12 mouse cellular contexts compared by ENCODE assay signal in genomic region chr4:136152821-136153220, GRCm38 (mm10). TPM values are rescaled to one million over a fixed set of nuclear protein-coding genes. Genes with fewer than 3 reads are reported as not detected.
A peak's percentile ranks its signal among the peaks of the same experiment; 100 is the strongest.
DNase-seq lines count a peak whose midpoint lies in the region; ATAC-seq and TF ChIP-seq lines count a peak whose summit lies in the region.
"Had no signal": no experiment of that assay in that cellular context is flagged by ENCODE, and none has a peak within 500 bp of the region (broad histone marks: within the 10 kb centered on the region; RNA-seq: fewer than 3 reads in every experiment).

No protein-coding gene starts in this region.

- no peak for DNase-seq in hindbrain, postnatal 0 days (ENCODE audit: low spot score)
- no peak for DNase-seq in hindbrain, embryonic 14.5 days (ENCODE audit: low spot score)
- DNase-seq in midbrain, embryonic 10.5 days (ENCODE audit: low spot score), result no peak
- DNase-seq in midbrain, embryonic 11.5 days (ENCODE audit: low spot score, missing footprints), result no peak
- DNase-seq in MEL (ENCODE audit: low read depth, low spot score), result peak; percentile 49
- DNase-seq in embryo, embryonic 10.5 days (ENCODE audit: low spot score), result no peak
- DNase-seq: adrenal gland, postnatal 10 days; cerebellum, adult 11-12 months; kidney, adult 11 months; lung, postnatal 10 days; spleen, adult 18-20 months had no signal

- no peak overlapping the region for H3K9ac ChIP-seq in hindbrain, postnatal 0 days (replicated peaks; ENCODE audit: low read length)
- H3K9ac ChIP-seq in hindbrain, embryonic 14.5 days, result no peak overlapping the region
- no peak overlapping the region for H3K9ac ChIP-seq in midbrain, embryonic 11.5 days (ENCODE audit: low read length)
- no peak overlapping the region for H3K9ac ChIP-seq in MEL (ENCODE audit: control insufficient read depth, low read depth, low read length, poor library complexity, severe bottlenecking)
- H3K9ac ChIP-seq in limb, embryonic 13.5 days, result no peak overlapping the region

- H3K36me3 ChIP-seq in hindbrain, postnatal 0 days (ENCODE audit: insufficient read depth, low read length), result no peaks in the 10 kb centered on the region
- no peaks in the 10 kb centered on the region for H3K36me3 ChIP-seq in hindbrain, embryonic 14.5 days (replicated peaks; ENCODE audit: control insufficient read depth, insufficient read depth)
- H3K36me3 ChIP-seq in midbrain, embryonic 10.5 days, result no peaks in the 10 kb centered on the region
- H3K36me3 ChIP-seq in midbrain, embryonic 11.5 days (ENCODE audit: control insufficient read depth, insufficient read depth, low read length), result no peaks in the 10 kb centered on the region
- no peaks in the 10 kb centered on the region for H3K36me3 ChIP-seq in MEL (ENCODE audit: control insufficient read depth in 1 of 2, insufficient read depth in 2 of 2, low read length in 2 of 2)
- H3K36me3 ChIP-seq in limb, embryonic 13.5 days, result no peaks in the 10 kb centered on the region

- no peaks in the 10 kb centered on the region for H3K9me3 ChIP-seq in hindbrain, postnatal 0 days (ENCODE audit: low read length)
- no peaks in the 10 kb centered on the region for H3K9me3 ChIP-seq in hindbrain, embryonic 14.5 days (ENCODE audit: control insufficient read depth, low read length)
- no peaks in the 10 kb centered on the region for H3K9me3 ChIP-seq in midbrain, embryonic 10.5 days (replicated peaks)
- no peaks in the 10 kb centered on the region for H3K9me3 ChIP-seq in midbrain, embryonic 11.5 days (ENCODE audit: control insufficient read depth, low read length)
- H3K9me3 ChIP-seq in MEL (replicated peaks; ENCODE audit: insufficient read depth, low read length), result no peaks in the 10 kb centered on the region
- no peaks in the 10 kb centered on the region for H3K9me3 ChIP-seq in limb, embryonic 13.5 days

- TF ChIP-seq POLR2A in MEL (IDR thresholded peaks at IDR 0.05; ENCODE audit: control insufficient read depth in 1 of 2, insufficient read depth in 1 of 2, low read depth in 1 of 2, low read length in 2 of 2, poor library complexity in 1 of 2), result no peak

- no peak overlapping the region for H3K4me2 ChIP-seq in hindbrain, postnatal 0 days (ENCODE audit: low read depth, low read length)
- no peak overlapping the region for H3K4me2 ChIP-seq in hindbrain, embryonic 14.5 days (replicated peaks)
- H3K4me2 ChIP-seq in midbrain, embryonic 11.5 days, result no peak overlapping the region
- no peak overlapping the region for H3K4me2 ChIP-seq in limb, embryonic 13.5 days (replicated peaks)

- no peak overlapping the region for H3K4me3 ChIP-seq in hindbrain, postnatal 0 days (ENCODE audit: low read length)
- no peak overlapping the region for H3K4me3 ChIP-seq in hindbrain, embryonic 14.5 days (replicated peaks; ENCODE audit: low read length)
- H3K4me3 ChIP-seq in midbrain, embryonic 10.5 days, result no peak overlapping the region
- no peak overlapping the region for H3K4me3 ChIP-seq in midbrain, embryonic 11.5 days (ENCODE audit: low read depth, low read length)
- H3K4me3 ChIP-seq in MEL (ENCODE audit: control insufficient read depth in 1 of 2, insufficient read depth in 1 of 2, low read depth in 2 of 2, low read length in 2 of 2), result no peak overlapping the region
- H3K4me3 ChIP-seq in limb, embryonic 13.5 days, result no peak overlapping the region

- no peaks in the 10 kb centered on the region for H3K79me2 ChIP-seq in MEL (ENCODE audit: control insufficient read depth, insufficient read depth, low read length, poor library complexity)

- H3K4me1 ChIP-seq in hindbrain, postnatal 0 days (ENCODE audit: insufficient read depth, low read length), result peaks cover 3% of the 10 kb centered on the region; the same call in 1 of the 2 replicates
- H3K4me1 ChIP-seq in hindbrain, embryonic 14.5 days (replicated peaks; ENCODE audit: control insufficient read depth, insufficient read depth, low read length), result peaks cover 4% of the 10 kb centered on the region; the same call in 1 of the 2 replicates
- H3K4me1 ChIP-seq in midbrain, embryonic 10.5 days, result peaks cover 47% of the 10 kb centered on the region
- H3K4me1 ChIP-seq in midbrain, embryonic 11.5 days (ENCODE audit: control insufficient read depth, insufficient read depth, low read length), result peaks cover 16% of the 10 kb centered on the region
- H3K4me1 ChIP-seq in MEL (ENCODE audit: control insufficient read depth in 1 of 2, insufficient read depth in 2 of 2, low read length in 2 of 2), result no peaks in the 10 kb centered on the region
- H3K4me1 ChIP-seq in limb, embryonic 13.5 days, result peaks cover 42% of the 10 kb centered on the region

- no peaks in the 10 kb centered on the region for H3K27me3 ChIP-seq in hindbrain, postnatal 0 days (ENCODE audit: insufficient read depth, low read length)
- H3K27me3 ChIP-seq in hindbrain, embryonic 14.5 days (ENCODE audit: control insufficient read depth, insufficient read depth, low read length), result no peaks in the 10 kb centered on the region
- H3K27me3 ChIP-seq in midbrain, embryonic 10.5 days (ENCODE audit: low read depth, poor library complexity, severe bottlenecking), result no peaks in the 10 kb centered on the region; the same call in 1 of the 2 replicates
- no peaks in the 10 kb centered on the region for H3K27me3 ChIP-seq in midbrain, embryonic 11.5 days (ENCODE audit: control insufficient read depth, insufficient read depth, low read length)
- peaks cover 3 to 4% of the 10 kb centered on the region in 2 experiments; a peak in 3 of 4 replicates for H3K27me3 ChIP-seq in MEL (ENCODE audit: control insufficient read depth in 1 of 2, insufficient read depth in 2 of 2, low read length in 2 of 2)
- H3K27me3 ChIP-seq in limb, embryonic 13.5 days, result no peaks in the 10 kb centered on the region

- WGBS in hindbrain, postnatal 0 days, result 93% methylated on average over 4 of the region's 4 CpGs
- 92% methylated on average over 4 of the region's 4 CpGs for WGBS in hindbrain, embryonic 14.5 days
- WGBS in midbrain, embryonic 10.5 days, result 87% methylated on average over 4 of the region's 4 CpGs
- WGBS in midbrain, embryonic 11.5 days, result 88% methylated on average over 4 of the region's 4 CpGs
- 87% methylated on average over 4 of the region's 4 CpGs for WGBS in limb, embryonic 13.5 days

- TF ChIP-seq EP300 in MEL (IDR thresholded peaks at IDR 0.05; ENCODE audit: low read depth in 1 of 2, low read length in 2 of 2), result no peak

- peak; percentile 48 for TF ChIP-seq CTCF in hindbrain, postnatal 0 days (IDR thresholded peaks at IDR 0.05; ENCODE audit: low read depth)
- peak; percentile 43 to 52 (median 51) for TF ChIP-seq CTCF in MEL (IDR thresholded peaks at IDR 0.05 in 2 of 3, conservative IDR thresholded peaks at IDR 0.05 in 1 of 3; ENCODE audit: control insufficient read depth in 1 of 3, insufficient read depth in 1 of 3, low read depth in 2 of 3, low read length in 3 of 3, poor library complexity in 1 of 3, severe bottlenecking in 1 of 3)

- peak; percentile 7 for TF ChIP-seq RAD21 in MEL (IDR thresholded peaks at IDR 0.05; ENCODE audit: low read depth, low read length)

- no peak for ATAC-seq in hindbrain, postnatal 0 days
- no peak for ATAC-seq in hindbrain, embryonic 14.5 days (ENCODE audit: low FRiP score)
- ATAC-seq in midbrain, embryonic 11.5 days (ENCODE audit: low FRiP score), result no peak
- ATAC-seq in limb, embryonic 13.5 days (ENCODE audit: low FRiP score, low read depth), result no peak

- H3K27ac ChIP-seq in hindbrain, postnatal 0 days, result no peak overlapping the region
- no peak overlapping the region for H3K27ac ChIP-seq in hindbrain, embryonic 14.5 days
- H3K27ac ChIP-seq in midbrain, embryonic 10.5 days (replicated peaks), result peak overlapping the region; percentile 61; the same call in 1 of the 2 replicates
- no peak overlapping the region for H3K27ac ChIP-seq in midbrain, embryonic 11.5 days (ENCODE audit: low read depth, low read length)
- H3K27ac ChIP-seq in MEL (ENCODE audit: control insufficient read depth, low read depth, low read length), result no peak overlapping the region
- 0 out of 2 replicates have a peak overlapping the region, but pooled peaks have one; percentile 15 for H3K27ac ChIP-seq in limb, embryonic 13.5 days

RNA-seq across cellular contexts. Expression of gene Id3, which starts 9.5 kb away (rescaled TPM):
- 204 and 344 TPM in 2 replicates for total RNA-seq in hindbrain, postnatal 0 days (2014; rRNA removed)
- 253 and 254 TPM in 2 replicates for polyA plus RNA-seq in hindbrain, postnatal 0 days (2015; fragmentation: Nextera tagmentation; extraction: Ambion mirVana)
- 194 and 206 TPM in 2 replicates for polyA plus RNA-seq in hindbrain, embryonic 14.5 days (2014; fragmentation: Nextera tagmentation; extraction: Ambion mirVana)
- polyA plus RNA-seq in midbrain, embryonic 10.5 days (2016; fragmentation: Nextera tagmentation; extraction: Ambion mirVana), result 619 and 802 TPM in 2 replicates
- 500 and 543 TPM in 2 replicates for polyA plus RNA-seq in midbrain, embryonic 11.5 days (2014; fragmentation: Nextera tagmentation; extraction: Ambion mirVana)
- 0.16 and 0.27 TPM in 2 replicates for total RNA-seq in MEL (2012; rRNA removed)
- under 1 TPM in 1 of 2 experiments, not detected in 1; 0.17 TPM for polyA plus RNA-seq in MEL (2012; ENCODE audit: insufficient read depth in 1 of 2, insufficient read length in 2 of 2, low read depth in 1 of 2, low replicate concordance in 2 of 2, missing spikeins in 1 of 2)
- polyA plus RNA-seq in limb, embryonic 13.5 days (2015; fragmentation: Nextera tagmentation; extraction: Ambion mirVana), result 736 and 770 TPM in 2 replicates

RNA-seq across cellular contexts. Expression of gene E2f2, which starts 19.4 kb away (rescaled TPM):
- 3.5 and 3.7 TPM in 2 replicates for total RNA-seq in hindbrain, postnatal 0 days (2014; rRNA removed)
- polyA plus RNA-seq in hindbrain, postnatal 0 days (2015; fragmentation: Nextera tagmentation; extraction: Ambion mirVana), result 2.3 and 2.4 TPM in 2 replicates
- polyA plus RNA-seq in hindbrain, embryonic 14.5 days (2014; fragmentation: Nextera tagmentation; extraction: Ambion mirVana), result 1.2 and 1.3 TPM in 2 replicates
- polyA plus RNA-seq in midbrain, embryonic 10.5 days (2016; fragmentation: Nextera tagmentation; extraction: Ambion mirVana), result 10.3 and 10.8 TPM in 2 replicates
- polyA plus RNA-seq in midbrain, embryonic 11.5 days (2014; fragmentation: Nextera tagmentation; extraction: Ambion mirVana), result 6.8 and 8.0 TPM in 2 replicates
- total RNA-seq in MEL (2012; rRNA removed), result 11.2 and 12.3 TPM in 2 replicates
- 10 to 100 TPM in 1 of 2 experiments, not detected in 1; 25.4 TPM for polyA plus RNA-seq in MEL (2012; ENCODE audit: insufficient read depth in 1 of 2, insufficient read length in 2 of 2, low read depth in 1 of 2, low replicate concordance in 2 of 2, missing spikeins in 1 of 2)
- 7.9 and 8.7 TPM in 2 replicates for polyA plus RNA-seq in limb, embryonic 13.5 days (2015; fragmentation: Nextera tagmentation; extraction: Ambion mirVana)

RNA-seq across cellular contexts. Expression of gene Asap3, which starts 53.3 kb away (rescaled TPM):
- 9.1 and 10.5 TPM in 2 replicates for total RNA-seq in hindbrain, postnatal 0 days (2014; rRNA removed)
- 4.1 TPM in 2 replicates for polyA plus RNA-seq in hindbrain, postnatal 0 days (2015; fragmentation: Nextera tagmentation; extraction: Ambion mirVana)
- polyA plus RNA-seq in hindbrain, embryonic 14.5 days (2014; fragmentation: Nextera tagmentation; extraction: Ambion mirVana), result 4.9 TPM in 2 replicates
- 6.0 and 7.1 TPM in 2 replicates for polyA plus RNA-seq in midbrain, embryonic 10.5 days (2016; fragmentation: Nextera tagmentation; extraction: Ambion mirVana)
- 2.8 and 3.2 TPM in 2 replicates for polyA plus RNA-seq in midbrain, embryonic 11.5 days (2014; fragmentation: Nextera tagmentation; extraction: Ambion mirVana)
- 0.03 and 0.04 TPM in 2 replicates for total RNA-seq in MEL (2012; rRNA removed)
- under 1 TPM in 1 of 2 experiments, not detected in 1; 0.33 TPM for polyA plus RNA-seq in MEL (2012; ENCODE audit: insufficient read depth in 1 of 2, insufficient read length in 2 of 2, low read depth in 1 of 2, low replicate concordance in 2 of 2, missing spikeins in 1 of 2)
- 15.1 and 16.4 TPM in 2 replicates for polyA plus RNA-seq in limb, embryonic 13.5 days (2015; fragmentation: Nextera tagmentation; extraction: Ambion mirVana)

Comparison
In these comparisons a context has a peak if more than half of its experiments do, and no peak if none do; other contexts are left out.
1. H3K27ac ChIP-seq: peak in midbrain, embryonic 10.5 days (single experiment) and limb, embryonic 13.5 days (single experiment); none in hindbrain, postnatal 0 days (single experiment), hindbrain, embryonic 14.5 days (single experiment), midbrain, embryonic 11.5 days (single experiment) and MEL (single experiment).
2. RNA of gene Id3, which starts 9.5 kb away (polyA plus RNA-seq): 619 to 802 TPM in midbrain, embryonic 10.5 days, 736 to 770 TPM in limb, embryonic 13.5 days, 500 to 543 TPM in midbrain, embryonic 11.5 days, 253 to 254 TPM in hindbrain, postnatal 0 days and 194 to 206 TPM in hindbrain, embryonic 14.5 days; 0.17 TPM in MEL; every median in the first group is over 100 times any median in the second.